Mouse (Mus musculus): ENCODE measurements around the gene Chpf2.
A peak's percentile ranks its signal among the peaks of the same experiment; 100 is the strongest.

Gene Chpf2

DNA sequence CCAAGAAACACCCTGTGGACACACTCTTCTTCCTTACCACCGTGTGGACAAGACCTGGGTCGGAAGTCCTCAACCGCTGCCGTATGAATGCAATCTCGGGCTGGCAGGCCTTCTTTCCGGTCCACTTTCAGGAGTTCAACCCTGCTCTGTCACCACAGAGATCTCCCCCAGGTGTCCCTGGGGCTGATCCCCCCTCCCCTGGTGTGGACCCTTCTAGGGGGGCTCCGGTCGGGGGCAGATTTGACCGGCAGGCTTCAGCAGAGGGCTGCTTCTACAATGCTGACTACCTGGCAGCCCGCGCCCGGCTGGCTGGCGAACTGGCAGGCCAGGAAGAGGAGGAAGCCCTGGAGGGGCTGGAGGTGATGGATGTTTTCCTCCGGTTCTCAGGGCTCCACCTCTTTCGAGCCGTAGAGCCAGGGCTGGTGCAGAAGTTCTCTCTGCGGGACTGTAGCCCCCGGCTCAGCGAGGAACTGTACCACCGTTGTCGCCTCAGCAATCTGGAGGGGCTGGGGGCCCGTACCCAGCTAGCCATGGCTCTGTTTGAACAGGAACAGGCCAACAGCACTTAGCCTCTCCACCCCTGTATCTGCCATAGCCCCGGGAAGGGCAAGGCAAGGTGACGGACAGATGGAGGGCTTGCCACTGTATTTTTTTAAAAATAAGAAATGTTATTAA lies 5.4 kb downstream of the Chpf2 start:
- peak; percentile 5 for DNase-seq

DNA sequence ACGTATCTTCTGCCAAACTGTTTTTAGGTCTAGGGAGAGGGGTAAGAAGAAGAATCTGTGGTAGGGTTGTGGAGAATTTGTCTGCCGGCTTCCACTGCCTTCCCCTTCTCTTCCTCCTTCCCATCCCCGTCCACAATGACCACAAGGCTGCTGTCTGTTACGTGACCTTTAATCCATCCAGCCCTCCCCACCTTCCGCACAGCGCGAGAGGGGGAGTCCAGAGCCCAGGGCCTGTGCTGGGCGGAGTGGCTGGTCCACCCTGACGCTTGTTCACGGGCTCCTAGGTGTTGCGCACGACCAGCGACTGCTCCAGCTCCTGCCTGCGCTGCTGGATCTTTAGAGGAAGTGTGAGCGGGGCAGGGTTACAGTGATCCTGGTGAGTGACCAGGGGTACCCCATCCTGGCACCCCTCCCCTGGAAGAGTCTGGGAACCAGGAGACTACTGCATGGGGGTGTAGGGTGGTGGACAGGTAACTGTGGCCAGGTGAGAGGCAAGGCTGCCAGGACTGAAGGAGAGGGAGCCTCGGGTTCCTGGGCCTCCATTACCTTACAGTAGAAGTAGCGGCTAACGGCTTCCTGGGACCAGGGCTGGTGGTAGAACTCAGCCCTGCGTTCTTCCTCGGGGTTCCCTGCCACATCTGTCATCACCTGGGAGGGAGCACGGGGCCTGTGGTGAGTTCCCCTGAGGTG lies 6.1 kb downstream of the Chpf2 start:
- peak; percentile 21 for DNase-seq

DNA sequence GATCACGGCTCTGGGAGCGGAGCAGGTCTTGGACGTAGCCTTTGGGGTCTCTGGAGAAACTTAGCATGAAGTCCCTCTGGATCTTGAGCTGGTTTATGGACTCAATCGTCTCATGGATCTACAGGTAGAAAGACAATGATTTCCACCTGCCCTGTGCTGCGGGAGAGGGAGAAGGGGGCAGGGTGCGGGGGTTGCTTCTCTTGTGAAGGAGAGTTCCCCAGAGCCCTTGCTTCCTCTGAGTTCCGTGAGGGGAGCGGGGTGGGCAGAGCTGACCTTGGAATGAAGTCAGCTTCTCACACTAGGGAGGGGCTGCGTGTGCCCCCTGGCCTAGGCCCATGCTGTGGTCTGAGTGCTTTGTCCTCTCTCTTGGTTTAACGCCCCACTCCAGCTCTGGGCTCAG lies 6.7 kb downstream of the Chpf2 start:
- peak; percentile 21 for DNase-seq

DNA sequence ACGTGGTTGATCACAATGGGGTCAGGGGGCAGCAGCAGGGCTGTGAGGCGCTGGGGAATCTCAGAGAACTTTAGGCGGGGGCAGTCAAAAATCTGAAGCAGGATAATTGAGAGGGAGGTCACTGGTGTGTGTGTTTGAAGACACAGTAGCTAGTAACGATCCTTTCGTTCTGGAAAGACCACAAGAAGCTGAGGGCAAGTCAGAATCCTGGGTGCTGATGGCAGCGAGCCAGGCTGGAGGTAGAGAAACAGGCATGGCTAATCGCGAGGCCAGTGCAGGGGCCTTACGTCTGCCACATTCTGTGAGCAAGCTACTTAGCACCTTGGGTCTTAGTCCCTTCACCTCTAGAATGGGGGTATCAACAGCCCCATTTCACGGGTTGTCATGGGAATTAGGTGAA lies 7.4 kb downstream of the Chpf2 start:
- DNase-seq, result peak; percentile 29

DNA sequence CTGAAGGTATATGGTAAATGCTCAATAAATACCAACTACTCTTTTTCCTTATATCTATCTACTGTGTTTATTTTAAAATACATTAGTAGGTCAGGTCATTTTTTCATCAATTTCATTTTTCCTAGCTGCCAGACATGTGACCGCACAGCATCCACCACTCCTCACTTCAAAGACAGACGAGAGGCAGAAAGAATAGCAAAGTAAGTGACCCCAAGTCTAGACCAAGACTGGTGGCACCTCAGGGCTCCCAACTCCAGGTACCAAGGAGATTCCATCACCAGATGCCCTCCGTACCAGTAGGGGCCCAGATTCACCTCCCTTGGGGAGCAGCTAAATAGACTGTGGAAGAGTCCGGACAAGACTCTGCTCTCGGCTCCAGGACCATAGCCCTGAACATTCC lies 7.8 kb downstream of the Chpf2 start:
- peak; percentile 6 for DNase-seq

DNA sequence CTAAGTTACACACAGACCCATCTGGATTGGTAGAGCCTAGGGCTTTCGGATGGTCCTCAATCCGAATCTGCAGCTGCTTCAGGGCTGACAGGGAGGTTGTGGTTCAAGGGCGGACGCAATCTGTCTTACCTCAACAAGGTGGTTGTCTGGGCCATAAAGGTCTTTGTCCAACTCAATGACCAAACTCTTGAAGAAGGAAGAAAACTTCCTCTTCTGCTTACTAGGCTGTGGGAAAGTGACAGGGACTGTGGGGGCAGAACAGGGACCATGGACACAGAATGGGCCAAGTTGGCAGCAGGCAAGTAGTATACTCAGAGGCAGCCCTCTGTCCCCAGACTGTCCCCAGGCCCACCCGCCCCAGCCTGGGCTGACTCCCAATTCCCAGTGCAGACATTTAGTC lies 8.7 kb downstream of the Chpf2 start:
- peak; percentile 8 for DNase-seq

DNA sequence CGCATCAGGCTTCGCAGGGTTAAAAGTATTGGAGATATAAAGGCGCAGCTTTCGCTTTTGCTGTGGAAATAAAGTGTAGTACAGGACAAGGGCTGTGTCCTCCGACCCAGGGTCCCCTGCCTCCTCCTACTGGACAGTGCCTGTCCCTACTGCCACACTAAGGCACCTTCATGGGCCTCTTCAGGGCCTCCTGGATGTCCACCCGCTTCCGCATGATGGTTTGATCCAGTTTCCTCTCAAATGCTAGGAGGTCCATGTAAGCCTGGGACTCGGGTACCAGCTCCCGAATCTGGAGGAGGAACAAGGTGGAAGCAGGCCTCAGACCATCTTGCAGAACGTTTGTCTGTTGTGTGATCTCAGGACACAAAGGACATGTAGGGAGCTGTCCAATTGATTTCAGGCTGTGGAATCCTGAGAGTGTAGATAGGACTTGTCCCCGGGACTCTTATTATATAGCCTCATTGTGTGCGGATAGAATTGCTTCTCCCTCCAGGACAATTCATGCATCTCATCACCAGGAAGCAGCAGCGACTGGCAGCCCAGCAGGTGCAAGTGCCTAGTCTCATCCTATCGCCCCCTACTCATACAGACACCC lies 9.3 kb downstream of the Chpf2 start:
- peak; percentile 20 for DNase-seq

DNA sequence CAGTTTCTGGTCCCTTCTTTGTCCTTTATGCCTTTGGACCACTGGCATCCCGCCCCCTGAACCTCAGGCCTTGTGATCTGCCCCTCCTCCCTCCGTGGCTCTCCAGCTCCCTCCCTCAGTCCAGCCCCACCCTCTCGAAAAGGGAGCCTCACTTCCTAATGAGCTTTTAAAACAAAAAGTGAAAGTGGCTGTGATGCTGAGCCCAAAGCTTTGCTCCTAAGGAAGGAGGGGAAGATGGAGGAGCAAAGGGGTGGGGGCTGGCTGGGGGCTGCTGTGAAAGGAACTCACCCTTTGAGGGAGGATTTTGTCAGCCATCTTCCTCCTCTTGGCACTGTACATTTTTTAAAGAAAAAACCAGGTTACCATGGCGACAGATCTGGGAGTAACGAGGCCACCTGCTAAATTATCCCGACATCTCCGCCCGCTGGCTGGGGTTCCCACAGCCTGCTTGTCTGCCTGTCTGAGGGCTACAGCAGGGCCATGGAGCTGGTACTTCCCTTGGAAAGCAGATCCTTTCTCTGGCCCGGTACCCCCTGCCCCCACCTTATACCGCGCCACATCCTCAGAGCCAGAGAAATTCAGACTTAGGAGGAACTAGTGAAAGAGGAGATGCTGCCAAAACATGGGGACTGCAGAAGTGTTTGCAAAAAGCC lies 10.1 kb downstream of the Chpf2 start:
- peak; percentile 59 for DNase-seq

DNA sequence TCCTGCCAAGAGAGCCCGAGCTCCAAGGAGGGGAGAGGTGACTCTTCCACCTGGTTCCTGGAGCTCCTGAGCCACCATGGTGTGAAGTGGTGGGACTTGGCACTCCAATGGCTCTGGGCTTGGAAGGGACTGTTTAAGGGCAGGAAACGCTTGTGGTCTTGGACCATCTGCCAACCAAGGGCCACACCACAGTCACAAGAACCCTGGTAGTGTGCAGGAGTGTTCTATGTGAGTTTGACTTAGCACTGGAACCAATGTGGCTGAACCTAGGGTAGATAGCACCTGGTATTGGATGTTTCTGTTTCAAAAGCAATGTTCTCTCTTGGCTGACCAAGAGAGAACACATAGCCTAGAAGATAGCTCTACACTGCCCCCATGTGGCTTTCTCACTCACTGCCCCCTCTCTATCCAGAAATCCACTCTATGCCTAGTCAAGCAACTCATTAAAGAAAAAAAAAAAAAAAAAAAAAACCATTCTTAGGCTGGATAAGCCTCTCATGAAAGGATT lies 10.7 kb downstream of the Chpf2 start:
- DNase-seq, result peak; percentile 75

DNA sequence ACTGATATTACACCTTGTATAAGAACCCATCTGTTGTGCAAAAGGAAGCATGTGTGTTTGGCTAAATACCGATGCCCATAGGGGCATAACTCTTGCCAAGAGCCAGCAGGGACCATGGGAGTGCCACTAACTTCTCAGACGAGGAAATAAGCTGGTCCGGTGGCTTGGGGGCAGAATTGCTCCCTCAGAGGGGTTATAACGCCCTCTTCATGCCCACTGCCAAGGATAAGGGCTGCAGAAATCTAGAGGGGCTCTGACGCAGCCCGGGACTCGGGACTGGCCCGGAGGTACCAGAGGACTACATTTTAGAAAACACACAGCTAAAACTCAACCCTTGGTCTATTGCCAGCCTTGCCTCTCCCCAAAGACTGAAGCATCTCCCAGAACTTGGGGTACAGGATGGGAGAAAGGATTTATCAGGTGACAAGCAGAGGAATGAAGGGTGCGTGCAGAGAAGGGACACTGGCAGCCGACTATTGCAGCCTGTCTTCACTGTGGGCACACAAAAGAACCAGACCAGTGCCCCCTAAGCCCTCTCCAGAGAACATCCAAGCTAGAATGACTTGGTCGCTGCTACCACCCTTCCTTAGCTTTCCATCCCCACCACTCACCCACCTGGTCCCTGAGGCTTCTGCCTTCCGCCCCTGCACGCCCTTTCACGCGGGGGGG lies 11.5 kb downstream of the Chpf2 start:
- peak; percentile 66 for DNase-seq

DNA sequence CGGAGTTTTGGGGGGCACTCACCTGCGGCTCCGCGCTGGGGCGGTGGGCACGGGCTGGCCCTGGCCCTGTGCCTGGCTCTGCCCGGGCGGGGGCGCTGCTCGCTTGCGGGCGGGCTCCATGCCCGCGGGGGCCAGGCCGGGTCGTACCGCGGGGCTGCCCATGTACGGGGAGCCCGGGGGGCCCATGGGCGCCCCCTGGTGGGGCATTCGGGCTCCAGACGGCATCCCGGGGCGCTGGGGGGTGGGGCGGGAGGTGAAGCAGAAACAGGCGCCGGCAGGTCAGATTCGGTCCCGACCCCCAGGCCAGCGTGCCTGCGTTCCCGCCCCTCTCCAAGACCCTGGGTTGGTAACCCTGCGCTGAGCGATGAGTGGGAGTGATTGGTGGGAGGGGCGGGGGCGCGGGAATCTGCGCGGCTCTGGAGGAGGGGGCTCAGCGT lies 12.0 kb downstream of the Chpf2 start:
- peak; percentile 66 for DNase-seq

DNA sequence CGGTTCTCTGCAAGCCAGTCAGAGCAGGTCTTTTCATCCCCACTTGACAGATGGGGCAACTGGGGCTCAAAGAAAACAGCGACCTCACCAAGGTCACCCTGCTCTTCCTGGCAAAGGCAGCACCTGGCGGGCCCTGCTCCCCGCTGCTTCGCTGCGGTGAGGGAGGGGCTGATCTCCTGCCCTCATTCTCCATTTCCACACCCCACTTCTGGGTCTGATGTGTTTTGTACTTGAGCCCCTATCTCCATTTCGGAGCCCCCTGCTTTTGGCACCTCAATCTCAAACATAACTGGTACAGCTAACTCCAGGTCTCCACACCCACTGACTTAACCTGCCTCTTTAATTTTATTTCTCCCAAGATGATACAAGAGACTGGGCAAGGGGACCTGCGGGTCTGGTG lies 12.6 kb downstream of the Chpf2 start:
- peak; percentile 42 for DNase-seq

DNA sequence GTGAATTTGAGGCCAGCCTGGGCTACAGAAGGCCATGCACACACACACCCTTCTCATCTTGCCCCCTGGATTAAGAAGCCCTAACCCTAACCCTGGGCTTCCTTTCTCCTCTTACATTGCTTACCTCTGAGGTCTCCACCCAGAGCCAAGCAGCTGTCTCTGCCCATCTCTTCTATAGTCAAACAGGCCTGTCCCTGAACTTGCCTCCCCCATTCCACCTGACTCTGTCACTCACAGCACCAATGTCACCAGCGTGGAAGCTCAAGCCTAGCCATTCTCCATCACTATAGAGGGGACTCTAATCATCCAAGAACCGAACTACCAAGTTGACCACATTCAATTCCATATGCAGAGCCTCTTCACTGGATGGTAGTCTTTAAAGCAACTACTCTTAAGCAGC lies 13.7 kb downstream of the Chpf2 start:
- DNase-seq, result no peak

DNA sequence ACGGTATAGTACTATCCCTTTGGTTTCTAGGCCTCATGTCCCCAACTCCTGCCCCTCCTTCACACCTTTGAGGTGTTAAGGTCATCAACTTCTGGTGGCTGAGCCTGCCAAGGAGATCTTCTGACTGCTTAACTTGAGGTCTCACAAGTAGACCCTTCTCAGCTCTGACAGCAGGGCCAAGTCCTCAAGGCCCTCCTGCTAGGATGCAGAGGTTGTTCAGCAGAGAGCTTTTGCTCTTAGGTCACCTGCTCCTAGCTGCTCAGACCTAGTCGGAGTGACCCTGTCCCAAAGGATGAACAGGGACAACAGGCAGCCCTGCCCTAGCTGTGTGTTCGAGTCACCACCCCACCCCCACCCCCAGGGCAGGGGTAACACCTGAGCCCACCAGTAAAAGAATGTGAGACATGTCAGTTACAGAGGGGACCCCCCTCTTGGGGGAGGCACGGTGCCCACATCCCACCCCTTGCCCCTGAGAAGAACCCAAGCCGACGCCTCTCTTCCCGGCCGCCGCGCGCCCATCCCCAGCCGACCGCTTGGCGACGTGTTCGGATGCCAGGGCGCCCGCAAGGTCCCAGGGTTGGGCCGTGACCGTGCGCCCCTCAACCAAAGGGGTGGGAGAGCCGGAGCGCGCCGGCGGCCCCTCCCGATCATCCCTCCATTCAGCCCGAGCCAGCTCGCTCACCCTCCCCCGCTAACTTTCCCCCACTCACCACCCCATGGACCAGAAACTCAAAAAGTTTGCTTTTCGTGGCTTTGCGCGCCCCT lies 14.7 kb downstream of the Chpf2 start:
- DNase-seq, result peak; percentile 56

DNA sequence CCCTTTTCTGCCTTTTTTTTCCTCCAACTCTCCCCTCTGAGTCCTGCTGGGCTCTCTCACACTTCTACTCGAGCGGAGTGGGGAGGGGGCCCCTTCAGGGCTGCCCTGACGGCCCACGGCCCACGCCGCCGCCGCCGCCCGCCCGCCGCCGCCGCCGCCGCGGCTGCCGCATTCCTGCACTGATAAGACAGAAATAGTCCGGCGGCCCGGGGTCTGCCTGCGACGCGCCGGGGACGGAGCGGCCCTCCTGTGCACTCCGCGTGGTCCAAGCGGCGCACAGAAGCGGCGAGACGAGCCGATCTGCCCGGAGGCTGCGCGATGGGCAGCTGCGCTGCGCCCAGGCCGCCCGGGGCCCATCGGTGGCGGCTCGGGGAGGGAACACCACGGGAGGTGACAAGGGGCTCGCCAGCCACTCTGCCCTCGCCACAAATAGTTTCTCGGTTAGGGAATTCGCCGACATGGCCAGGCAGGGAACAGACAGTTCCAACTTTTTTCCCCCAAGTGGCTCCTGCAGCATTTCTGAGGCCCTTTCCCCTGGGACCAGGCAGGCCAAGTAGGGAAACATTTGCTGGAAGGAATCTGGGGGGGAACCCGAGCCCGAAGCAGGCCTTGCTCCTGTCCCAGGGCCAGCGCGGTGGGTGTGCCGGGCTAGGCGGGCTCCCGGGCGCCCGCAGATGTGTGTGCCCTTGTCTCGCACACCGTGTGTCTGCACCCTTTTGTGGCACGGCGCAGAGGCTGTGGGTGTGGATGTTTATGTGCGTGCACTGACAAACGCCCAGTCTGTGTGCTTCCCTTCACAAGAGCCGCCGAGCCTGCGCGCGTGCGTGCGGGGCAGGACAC lies 15.6 kb downstream of the Chpf2 start:
- peak; percentile 55 for DNase-seq

DNA sequence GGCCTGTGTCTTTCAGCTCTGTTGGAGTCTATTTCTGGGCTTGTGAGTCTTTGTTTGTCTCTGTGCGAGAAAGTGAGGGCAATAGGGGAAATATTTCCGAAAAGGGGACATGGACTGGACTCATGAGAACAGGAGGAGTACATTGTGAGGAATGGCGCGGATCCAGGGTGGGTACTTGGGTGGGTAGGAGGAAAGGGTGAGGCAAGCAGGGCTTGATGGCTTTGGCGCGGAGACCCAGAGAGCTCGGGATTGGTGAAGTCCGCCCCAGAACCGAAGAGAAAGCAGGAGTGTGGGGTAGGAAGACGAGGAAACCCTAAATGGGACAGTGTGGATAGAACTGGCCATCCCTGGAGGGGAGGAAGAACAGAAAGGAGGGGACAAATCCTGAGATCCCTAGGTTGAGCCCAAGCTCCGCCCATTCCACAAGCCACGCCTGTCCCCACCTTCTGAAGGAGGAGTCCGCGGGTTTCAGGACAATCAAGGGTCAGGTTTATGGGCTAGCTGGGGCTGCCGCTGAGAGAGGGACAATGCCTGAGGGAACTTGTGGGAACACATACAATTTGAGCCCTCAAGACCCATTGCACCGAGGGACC lies 16.3 kb downstream of the Chpf2 start:
- peak; percentile 78 for DNase-seq

DNA sequence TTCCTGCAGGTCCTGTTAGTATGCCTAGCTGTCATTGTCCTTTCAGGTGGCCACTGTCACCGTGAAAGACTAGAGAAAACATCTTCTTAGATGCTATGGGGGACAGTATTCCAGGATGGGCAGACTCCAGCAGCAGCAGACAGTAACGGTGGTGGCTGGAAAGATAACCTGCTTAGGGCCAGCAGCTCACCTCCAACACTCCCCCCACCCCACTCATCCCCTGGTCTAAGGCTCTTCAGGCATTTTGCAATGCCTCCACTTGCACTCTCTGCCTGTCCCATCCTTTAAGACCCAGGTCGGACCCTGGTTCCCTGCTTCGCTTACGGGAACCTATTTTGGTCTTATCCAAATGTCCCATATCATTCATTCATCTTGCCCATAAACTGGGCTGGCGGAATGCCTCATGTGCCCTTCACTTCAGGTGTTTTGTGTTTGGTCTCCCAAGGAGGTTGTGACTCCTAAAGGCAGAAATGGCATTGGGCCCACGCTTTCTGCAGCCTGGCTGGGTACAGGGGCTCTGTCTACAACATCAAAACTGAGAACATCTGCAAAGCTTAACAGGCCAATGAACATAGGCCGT lies 17.0 kb downstream of the Chpf2 start:
- DNase-seq, result peak; percentile 57

DNA sequence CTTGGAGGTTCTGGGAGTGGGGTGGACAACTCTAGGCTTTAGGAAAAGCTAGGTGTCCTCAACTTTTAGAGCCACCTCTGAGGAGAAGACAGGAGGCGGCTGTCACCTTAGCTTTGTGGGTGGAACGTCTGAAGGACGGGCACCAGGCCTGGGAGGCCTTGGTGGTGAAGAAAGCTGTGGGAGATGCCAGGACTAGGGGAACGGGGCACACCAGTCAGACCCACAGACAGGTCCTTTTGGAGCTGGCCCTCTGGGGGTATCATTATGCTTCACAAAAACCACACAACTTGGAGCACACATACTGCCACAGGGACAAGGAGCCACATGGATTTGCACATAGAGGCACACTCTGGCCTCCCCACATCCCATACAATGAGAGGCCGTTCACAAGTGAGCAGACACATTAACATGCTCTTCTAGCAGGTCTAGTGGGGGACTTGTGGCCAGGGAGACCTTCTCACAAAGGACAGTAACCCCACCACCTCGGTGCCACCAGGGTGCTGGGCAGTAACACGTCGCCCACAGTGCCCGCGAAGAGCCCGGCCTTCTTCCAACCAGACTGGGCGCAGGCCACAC lies 17.6 kb downstream of the Chpf2 start:
- DNase-seq, result peak; percentile 46

DNA sequence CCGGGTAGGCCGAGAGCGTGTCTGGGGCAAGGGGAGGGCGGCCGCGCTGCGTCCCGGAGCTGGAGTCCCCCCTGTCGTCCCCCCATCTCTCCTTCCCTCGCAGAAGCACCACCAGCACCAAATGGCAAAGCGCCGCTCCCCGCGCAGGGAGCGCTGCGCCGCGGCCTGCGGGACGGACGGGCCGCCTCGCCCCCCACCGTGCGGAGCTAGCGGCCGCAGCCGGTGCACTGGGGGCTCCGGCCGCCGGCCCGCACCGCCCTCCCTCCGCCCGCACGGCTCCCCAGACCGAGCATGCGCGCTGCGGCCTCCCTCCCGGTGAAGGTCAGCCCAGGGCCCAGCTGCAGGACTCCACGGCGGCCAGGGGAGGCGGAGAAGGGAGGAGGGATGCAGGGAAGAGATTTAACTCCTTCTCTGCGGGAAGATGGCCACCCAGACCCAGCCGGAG lies 18.1 kb downstream of the Chpf2 start:
- DNase-seq, result peak; percentile 86
